Mouse (Mus musculus) hindlimb bud, embryonic 11.5 days (tissue): ENCODE results near the gene Ndufa4l2.

Experiments used
- DNase-seq: peaks from one replicate; pipeline ENCODE4 v3.0.0-alpha.2; 2012; ENCODE audit warnings: low read depth, low spot score; ENCODE audit errors: extremely low spot score

The Ndufa4l2 gene

GRCm38 (mm10) chr10:127564301-127564700, 49.5 kb downstream of the Ndufa4l2 start:
- DNase-seq, result no peak
